Mouse (Mus musculus): ENCODE results near the gene Btg1. TPM values are rescaled to one million over a fixed set of nuclear protein-coding genes. Genes with fewer than 3 reads are reported as not detected.

Btg1 gene
- polyA plus RNA-seq, 1 experiment from 2014 or later, result 49.5 TPM

DNA sequence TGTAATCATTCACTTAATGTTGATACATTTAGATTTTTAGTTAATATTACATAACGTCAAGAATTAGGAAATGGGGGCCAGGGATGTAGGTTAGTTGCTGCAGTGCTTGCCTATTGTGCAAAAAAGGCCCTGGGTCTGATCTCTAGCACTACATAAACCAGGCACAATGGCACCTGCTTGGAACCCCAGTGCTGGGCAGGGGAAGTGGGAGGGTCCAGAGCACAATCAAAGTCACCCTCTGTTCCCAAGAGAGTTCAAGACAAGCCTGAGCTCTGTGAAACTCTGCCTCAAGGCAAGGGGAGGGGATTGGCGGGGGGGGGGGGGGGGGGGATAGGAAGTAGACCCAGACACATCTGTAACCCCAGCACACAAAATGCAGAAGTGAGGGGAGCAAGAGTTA is 24.7 kb upstream of the Btg1 start:
- no peaks in the 10 kb centered on the region for H3K36me3 ChIP-seq (replicated peaks)
- no peak overlapping the region for H3K4me3 ChIP-seq (replicated peaks)
- no peak overlapping the region for H3K4me2 ChIP-seq
- no peak for ATAC-seq (ENCODE audit: low FRiP score)
- H3K27me3 ChIP-seq, result no peaks in the 10 kb centered on the region
- no peak overlapping the region for H3K9ac ChIP-seq
- no peak overlapping the region for H3K27ac ChIP-seq
- 66% methylated on average over 1 of the region's 2 CpGs for WGBS
- H3K9me3 ChIP-seq, result no peaks in the 10 kb centered on the region
- no peaks in the 10 kb centered on the region for H3K4me1 ChIP-seq

DNA sequence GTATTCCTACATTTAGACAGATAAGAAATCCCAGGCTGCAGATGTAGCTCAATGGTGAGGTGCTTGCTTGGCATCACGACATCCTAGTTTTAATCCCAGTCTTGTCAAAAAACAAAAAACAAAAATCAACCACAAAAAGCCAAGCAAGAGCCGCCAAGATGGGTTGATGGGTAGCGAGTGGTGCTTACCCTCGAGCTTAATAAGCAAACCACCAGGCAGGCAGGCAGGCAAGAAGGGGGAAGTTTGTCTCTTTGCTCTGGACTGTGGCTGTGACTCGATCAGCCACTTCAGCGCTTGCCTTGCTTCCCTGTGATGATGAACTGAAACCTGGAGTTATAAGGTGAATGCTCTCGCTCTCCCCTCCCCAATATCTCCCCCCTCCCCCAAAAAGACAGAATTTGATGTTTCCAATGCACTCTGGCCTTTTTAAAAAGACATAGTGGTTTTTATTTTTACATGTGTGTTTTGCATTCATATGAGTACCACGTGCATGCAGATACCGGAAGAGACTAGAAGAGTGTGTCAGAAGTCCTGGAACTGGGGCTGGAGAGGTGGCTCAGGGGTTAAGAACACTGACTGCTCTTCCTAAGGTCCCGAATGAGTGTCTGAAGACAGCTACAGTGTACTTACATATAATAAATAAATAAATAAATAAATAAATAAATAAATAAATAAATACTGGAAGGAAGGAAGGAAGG is 21.2 kb upstream of the Btg1 start:
- Histone ChIP-seq H3K27ac (no peak overlapping the region), H3K9ac (no peak overlapping the region), H3K27me3 (no peaks in the 10 kb centered on the region), H3K4me1 (no peaks in the 10 kb centered on the region), H3K9me3 (no peaks in the 10 kb centered on the region), H3K4me2 (no peak overlapping the region), H3K4me3 (replicated peaks) (no peak overlapping the region), H3K36me3 (replicated peaks) (no peaks in the 10 kb centered on the region)
- 90% methylated on average over 10 of the region's 10 CpGs for WGBS
- ATAC-seq (ENCODE audit: low FRiP score), result no peak

DNA sequence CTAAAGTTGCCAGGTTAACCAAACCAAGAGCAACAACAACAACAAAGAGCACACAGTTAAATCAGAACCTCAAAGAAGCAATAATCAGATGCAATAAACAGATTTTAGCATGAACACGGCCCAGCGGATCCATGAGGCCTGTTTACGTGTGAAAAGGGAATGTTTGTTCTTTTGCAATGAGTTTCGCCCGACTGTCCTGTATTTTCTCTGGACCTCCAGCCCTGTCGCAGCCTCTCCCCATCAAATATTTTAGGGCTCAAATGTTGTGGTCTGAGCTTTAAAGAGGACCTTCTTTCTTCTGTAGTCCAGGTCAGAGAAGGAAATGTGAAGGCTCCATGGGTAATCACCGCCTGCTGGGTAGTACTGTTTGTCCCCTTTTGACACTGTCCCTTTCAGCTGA is 20.4 kb upstream of the Btg1 start:
- no peak for ATAC-seq (ENCODE audit: low FRiP score)
- 88% methylated on average over 7 of the region's 7 CpGs for WGBS
- Histone ChIP-seq H3K36me3 (replicated peaks) (no peaks in the 10 kb centered on the region), H3K27ac (no peak overlapping the region), H3K4me1 (no peaks in the 10 kb centered on the region), H3K4me2 (no peak overlapping the region), H3K9ac (no peak overlapping the region), H3K4me3 (replicated peaks) (no peak overlapping the region), H3K27me3 (no peaks in the 10 kb centered on the region), H3K9me3 (no peaks in the 10 kb centered on the region)

DNA sequence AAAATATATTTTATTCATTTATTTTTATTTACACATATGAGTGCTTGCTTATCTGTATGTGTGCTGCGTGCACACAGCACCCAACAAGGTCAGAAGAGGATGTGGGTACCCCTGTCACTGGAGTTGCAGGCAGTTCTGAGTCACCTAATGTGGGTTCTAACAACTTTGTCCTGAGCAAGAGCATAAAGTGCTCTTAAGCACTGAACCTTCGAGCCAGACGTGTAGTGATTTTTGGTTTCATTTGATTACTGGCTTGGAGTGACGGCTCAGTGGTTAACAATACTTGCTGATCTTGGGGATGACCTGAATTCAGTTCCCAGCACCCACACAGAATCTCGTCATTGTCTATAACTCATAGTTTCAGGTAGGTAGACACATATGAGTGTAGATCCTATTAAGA is 17.2 kb upstream of the Btg1 start:
- Histone ChIP-seq H3K4me2 (no peak overlapping the region), H3K27ac (no peak overlapping the region), H3K36me3 (replicated peaks) (no peaks in the 10 kb centered on the region), H3K27me3 (no peaks in the 10 kb centered on the region), H3K4me3 (replicated peaks) (no peak overlapping the region), H3K4me1 (no peaks in the 10 kb centered on the region), H3K9ac (no peak overlapping the region), H3K9me3 (no peaks in the 10 kb centered on the region)
- WGBS, result 92% methylated on average over 5 of the region's 5 CpGs
- no peak for ATAC-seq (ENCODE audit: low FRiP score)

DNA sequence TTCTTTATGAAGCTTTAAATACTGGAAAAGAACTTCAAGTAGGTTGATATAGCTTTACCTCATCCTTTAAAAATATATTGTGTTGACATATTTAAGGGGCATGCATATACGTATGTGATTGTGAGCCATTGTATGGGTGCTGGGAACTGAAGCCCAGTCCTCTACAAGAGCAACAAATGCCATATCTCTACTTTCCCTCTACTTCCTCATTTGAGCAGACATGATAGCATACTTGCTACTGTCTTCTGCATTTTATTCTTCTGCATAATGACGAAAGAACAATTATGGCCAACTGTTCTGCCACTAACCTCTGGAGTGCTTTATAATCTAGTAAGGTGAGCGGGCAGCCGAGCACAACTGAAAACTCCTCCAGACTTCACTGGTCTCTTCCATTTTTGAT is 15.1 kb upstream of the Btg1 start:
- WGBS, result 95% methylated on average over 4 of the region's 4 CpGs
- no peak overlapping the region for H3K9ac ChIP-seq
- no peak for ATAC-seq (ENCODE audit: low FRiP score)
- no peak overlapping the region for H3K4me3 ChIP-seq (replicated peaks)
- H3K27me3 ChIP-seq, result no peaks in the 10 kb centered on the region
- no peaks in the 10 kb centered on the region for H3K9me3 ChIP-seq
- no peak overlapping the region for H3K4me2 ChIP-seq
- H3K4me1 ChIP-seq, result no peaks in the 10 kb centered on the region
- no peaks in the 10 kb centered on the region for H3K36me3 ChIP-seq (replicated peaks)
- no peak overlapping the region for H3K27ac ChIP-seq

DNA sequence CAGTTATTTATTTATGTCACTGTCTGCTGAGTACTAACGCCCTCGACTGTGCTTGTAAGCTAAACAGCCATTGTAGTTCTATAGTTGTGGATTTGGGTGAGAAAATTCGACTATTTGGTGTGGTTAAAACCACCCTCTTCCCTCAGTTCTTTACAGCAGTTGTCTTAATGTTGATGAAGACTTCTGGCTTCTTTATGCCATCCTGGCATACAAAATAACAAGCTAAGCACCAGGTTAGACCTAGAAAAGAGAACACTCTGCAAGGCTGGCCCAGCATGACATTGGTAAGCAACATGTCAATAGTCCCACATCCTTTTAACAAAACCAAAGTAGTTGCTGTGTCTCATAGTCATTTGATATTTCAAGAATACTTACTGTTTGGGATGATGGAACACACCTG is 14.5 kb upstream of the Btg1 start:
- no peak overlapping the region for H3K4me3 ChIP-seq (replicated peaks)
- no peak overlapping the region for H3K4me2 ChIP-seq
- no peak overlapping the region for H3K27ac ChIP-seq
- no peak for ATAC-seq (ENCODE audit: low FRiP score)
- no peaks in the 10 kb centered on the region for H3K36me3 ChIP-seq (replicated peaks)
- no peaks in the 10 kb centered on the region for H3K9me3 ChIP-seq
- no peaks in the 10 kb centered on the region for H3K27me3 ChIP-seq
- WGBS, result 85% methylated on average over 3 of the region's 3 CpGs
- no peaks in the 10 kb centered on the region for H3K4me1 ChIP-seq
- no peak overlapping the region for H3K9ac ChIP-seq

DNA sequence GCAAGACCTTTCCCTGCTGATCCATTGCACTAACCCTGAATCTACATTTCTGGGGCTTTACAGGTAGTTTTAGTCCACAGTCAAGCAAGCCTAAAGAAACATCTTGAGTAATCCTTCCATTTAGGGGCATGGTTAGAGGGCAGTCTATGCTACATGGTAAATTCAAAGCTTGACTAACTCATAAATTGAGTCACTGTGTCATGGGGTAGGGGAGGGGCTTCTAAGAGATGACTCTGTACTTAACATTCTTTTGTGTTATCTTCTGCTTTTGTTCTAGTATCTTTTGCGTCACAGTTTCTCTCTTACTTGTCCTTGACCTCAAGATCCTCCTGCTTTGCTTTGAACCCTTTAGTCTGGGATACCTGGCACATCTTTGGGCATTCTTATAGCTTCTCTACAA is 11.6 kb upstream of the Btg1 start:
- Histone ChIP-seq H3K27ac (no peak overlapping the region), H3K4me1 (no peaks in the 10 kb centered on the region), H3K36me3 (replicated peaks) (no peaks in the 10 kb centered on the region), H3K9ac (no peak overlapping the region), H3K4me2 (no peak overlapping the region), H3K4me3 (replicated peaks) (no peak overlapping the region), H3K9me3 (no peaks in the 10 kb centered on the region), H3K27me3 (no peaks in the 10 kb centered on the region)
- WGBS, result 91% methylated on average over 1 of the region's 1 CpGs
- ATAC-seq (ENCODE audit: low FRiP score), result no peak

DNA sequence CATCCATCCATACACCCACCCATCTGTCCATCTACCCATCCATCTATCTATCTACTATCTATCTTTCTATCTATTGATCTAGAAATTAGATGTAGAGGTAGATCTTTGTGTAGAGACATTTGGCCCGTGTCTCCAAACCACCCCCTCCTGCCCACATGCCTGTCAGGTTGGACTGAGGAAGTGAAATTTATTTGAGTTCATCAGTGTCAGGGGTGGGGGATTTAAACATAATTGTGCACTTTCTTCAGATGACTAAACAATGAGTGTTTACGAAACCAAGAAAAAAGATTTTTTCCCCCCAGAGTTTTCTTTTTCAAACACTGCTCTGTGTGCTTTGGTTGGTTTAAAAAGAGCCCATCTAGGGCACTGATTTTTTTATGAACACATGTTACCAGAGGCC is 10.9 kb upstream of the Btg1 start:
- no peak for ATAC-seq (ENCODE audit: low FRiP score)
- 89% methylated on average over 2 of the region's 2 CpGs for WGBS
- Histone ChIP-seq H3K4me1 (no peaks in the 10 kb centered on the region), H3K4me2 (no peak overlapping the region), H3K27ac (no peak overlapping the region), H3K36me3 (replicated peaks) (no peaks in the 10 kb centered on the region), H3K4me3 (replicated peaks) (no peak overlapping the region), H3K9ac (no peak overlapping the region), H3K27me3 (no peaks in the 10 kb centered on the region), H3K9me3 (no peaks in the 10 kb centered on the region)

DNA sequence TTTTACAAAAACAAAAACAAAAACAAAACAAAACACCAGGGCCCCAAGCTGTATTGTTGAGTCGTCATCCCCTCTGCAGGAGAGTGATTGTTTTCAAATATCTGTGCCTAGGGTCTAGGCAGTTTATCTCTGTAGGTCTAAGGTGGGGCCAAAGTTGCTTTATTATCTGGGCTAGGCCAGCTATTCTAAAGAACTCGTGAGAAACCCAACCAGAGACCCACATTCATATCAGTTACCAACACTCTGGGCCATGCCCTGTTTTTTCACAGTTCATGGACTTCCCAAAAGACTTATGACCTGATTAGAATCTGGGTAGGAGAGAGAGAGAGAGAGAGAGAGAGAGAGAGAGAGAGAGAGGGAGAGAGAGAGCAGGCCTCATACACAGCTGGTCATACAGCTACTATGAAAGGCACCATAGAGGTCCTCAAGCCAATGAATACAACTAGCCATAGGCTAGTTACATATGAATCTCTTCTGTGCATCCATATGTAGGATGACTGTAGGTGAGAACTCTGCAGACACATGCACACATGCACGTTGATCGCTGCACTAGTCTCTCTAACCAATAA is 9.1 kb upstream of the Btg1 start:
- H3K27me3 ChIP-seq, result no peaks in the 10 kb centered on the region
- no peak overlapping the region for H3K9ac ChIP-seq
- H3K9me3 ChIP-seq, result no peaks in the 10 kb centered on the region
- ATAC-seq (ENCODE audit: low FRiP score), result no peak
- H3K4me3 ChIP-seq (replicated peaks), result no peak overlapping the region
- 86% methylated on average over 4 of the region's 4 CpGs for WGBS
- H3K4me2 ChIP-seq, result no peak overlapping the region
- no peak overlapping the region for H3K27ac ChIP-seq
- H3K4me1 ChIP-seq, result no peaks in the 10 kb centered on the region
- H3K36me3 ChIP-seq (replicated peaks), result no peaks in the 10 kb centered on the region

DNA sequence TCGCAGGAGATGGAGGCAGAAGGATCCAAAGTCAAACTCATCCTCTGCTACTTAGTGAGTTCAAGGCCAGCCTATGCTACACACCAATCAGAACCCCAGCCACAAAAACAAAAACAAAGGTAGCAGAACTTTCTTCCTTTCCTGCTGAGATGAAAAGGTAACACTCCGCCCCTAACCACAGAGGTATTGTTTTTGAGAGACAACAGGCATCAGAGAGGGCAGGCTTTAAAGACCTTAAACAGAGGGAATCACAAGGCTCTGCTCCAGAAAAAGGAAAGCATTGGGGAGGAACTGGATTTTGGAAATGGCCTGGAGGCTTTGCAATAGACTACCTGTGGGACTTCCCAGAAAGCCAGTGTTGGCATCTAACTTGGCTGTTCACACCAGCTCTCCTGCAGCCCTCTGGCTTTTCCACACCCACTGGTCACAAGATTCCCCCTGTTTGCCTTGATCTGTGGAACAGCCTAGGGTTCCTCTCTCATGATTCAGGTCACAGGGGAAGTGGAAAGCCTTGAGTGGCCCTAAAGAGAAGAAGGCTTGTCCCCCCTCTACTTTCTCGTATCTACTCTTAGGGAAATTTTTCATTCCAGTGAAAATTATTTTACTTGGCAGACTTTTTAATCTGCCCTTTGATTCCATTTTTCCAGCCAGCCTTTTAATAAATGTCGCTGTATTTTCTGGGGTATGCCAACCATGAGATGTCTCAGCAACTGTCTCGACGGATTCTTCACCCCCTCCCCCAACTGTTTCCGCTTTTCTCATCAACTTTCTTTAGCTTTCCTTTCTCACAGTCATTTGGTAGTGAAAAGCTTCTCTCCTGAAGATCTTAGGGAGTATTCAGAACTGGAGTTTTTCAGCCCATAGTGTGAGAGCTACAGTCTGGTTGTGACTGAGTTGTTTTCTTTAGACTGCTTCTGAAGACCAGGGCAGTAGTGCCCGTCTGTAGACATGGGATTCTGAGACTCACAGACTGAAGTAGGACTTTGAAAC is 7.2 kb upstream of the Btg1 start:
- H3K4me3 ChIP-seq (replicated peaks), result no peak overlapping the region
- 86% methylated on average over 8 of the region's 8 CpGs for WGBS
- no peaks in the 10 kb centered on the region for H3K36me3 ChIP-seq (replicated peaks)
- no peak overlapping the region for H3K4me2 ChIP-seq
- no peaks in the 10 kb centered on the region for H3K9me3 ChIP-seq
- no peak for ATAC-seq (ENCODE audit: low FRiP score)
- H3K9ac ChIP-seq, result no peak overlapping the region
- H3K27me3 ChIP-seq, result no peaks in the 10 kb centered on the region
- H3K4me1 ChIP-seq, result no peaks in the 10 kb centered on the region
- no peak overlapping the region for H3K27ac ChIP-seq

DNA sequence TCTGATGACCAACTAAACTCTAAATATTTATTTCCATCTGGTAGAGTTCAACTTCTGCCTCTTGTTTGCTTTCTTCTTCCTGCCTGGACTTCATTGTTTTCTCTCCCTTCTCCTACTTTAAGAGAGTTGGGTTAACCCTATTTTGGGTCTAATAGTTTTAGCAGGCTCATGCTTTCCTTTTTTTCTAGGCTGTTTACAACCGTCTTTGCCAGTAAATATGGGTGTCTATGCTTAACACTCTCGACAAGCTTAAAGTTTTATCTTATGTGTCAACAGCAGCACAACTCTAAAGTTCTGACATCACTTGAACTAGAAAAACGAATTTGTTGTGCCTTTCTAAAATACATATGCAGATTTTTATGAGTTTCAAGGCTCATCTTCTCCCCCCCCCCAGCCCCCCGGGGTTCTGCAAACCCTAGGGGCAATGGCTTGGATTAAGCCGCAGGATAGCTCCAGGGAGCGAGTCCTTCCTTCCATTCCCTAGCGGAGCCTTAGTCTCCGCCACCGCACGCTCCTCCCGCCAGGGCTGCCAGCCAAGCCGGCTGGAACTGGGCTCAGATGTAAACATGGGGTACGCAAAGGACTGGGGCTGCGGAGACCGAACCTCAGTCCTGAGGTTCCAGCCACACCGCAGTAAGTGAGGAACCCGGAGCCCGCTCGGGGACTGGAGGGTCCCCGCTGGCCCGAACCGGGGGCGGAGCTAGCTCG is 651 bp upstream of the Btg1 start:
- 2% methylated on average over 24 of the region's 24 CpGs for WGBS
- no peak for ATAC-seq (ENCODE audit: low FRiP score)

More for the DNA sequence above, 651 bp upstream of the Btg1 start:
- H3K9ac ChIP-seq, result peak overlapping the region; percentile 59
- peak overlapping the region; percentile 79 for H3K27ac ChIP-seq
- peak overlapping the region; percentile 56 for H3K4me2 ChIP-seq
- peak overlapping the region; percentile 99 for H3K4me3 ChIP-seq (replicated peaks)
- no peaks in the 10 kb centered on the region for H3K9me3 ChIP-seq
- 0 out of 2 replicates have a peak, but pooled peaks cover 11% of the 10 kb centered on the region for H3K36me3 ChIP-seq (replicated peaks)
- peaks cover 12% of the 10 kb centered on the region for H3K4me1 ChIP-seq
- no peaks in the 10 kb centered on the region for H3K27me3 ChIP-seq

All from forebrain, embryonic 12.5 days (tissue).